31 mouse cellular contexts compared by ENCODE assay signal in the genomic region with DNA sequence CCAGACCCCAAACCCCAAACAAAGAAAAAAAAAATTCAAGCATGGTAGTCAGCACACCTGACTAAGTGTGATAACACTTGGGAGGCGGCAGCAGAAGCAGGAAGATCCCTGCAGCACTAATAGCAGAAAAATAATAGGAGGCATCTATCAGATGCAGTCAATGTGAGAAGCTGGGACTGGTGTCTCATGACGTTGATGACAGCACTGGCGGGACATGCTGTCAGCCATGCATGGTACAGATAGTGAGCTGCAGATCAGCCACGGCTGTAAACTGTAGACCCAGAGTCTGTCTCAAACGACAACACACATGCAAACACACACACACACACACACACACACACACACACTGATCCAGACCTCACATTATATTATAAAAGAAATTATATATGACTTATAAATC. TPM values are rescaled to one million over a fixed set of nuclear protein-coding genes. Genes with fewer than 3 reads are reported as not detected.
A peak's percentile ranks its signal among the peaks of the same experiment; 100 is the strongest.
DNase-seq lines count a peak whose midpoint lies in the region; ATAC-seq and TF ChIP-seq lines count a peak whose summit lies in the region.
"Had no signal": no experiment of that assay in that cellular context is flagged by ENCODE, and none has a peak within 500 bp of the region (broad histone marks: within the 10 kb centered on the region; RNA-seq: fewer than 3 reads in every experiment).

No protein-coding gene starts in this region.

- DNase-seq in forebrain, embryonic 10.5 days (ENCODE audit: extremely low spot score, low spot score), result peak; percentile 11
- DNase-seq in heart, embryonic 10.5 days (ENCODE audit: low spot score), result peak; percentile 73
- DNase-seq in heart, postnatal 25 days (ENCODE audit: low spot score), result no peak
- DNase-seq in liver, embryonic 11.5 days (ENCODE audit: low spot score), result peak; percentile 15
- DNase-seq in liver, postnatal 0 days, result no peak
- DNase-seq in limb, embryonic 11.5 days (ENCODE audit: low spot score), result peak; percentile 17
- no peak for DNase-seq in adrenal gland, postnatal 25 days
- DNase-seq: adrenal gland, adult 8-10 months; adrenal gland, postnatal 14 days; B cell, adult 2 months; cerebellum, adult 11 months; cerebellum, adult 18-20 months; cerebellum, adult 8-10 months; cerebellum, adult 9-11 months; cerebellum, postnatal 14 days; cerebellum, postnatal 36 days; embryo, embryonic 11 days; forebrain, postnatal 0 days had no signal

- TF ChIP-seq CTCF in liver, postnatal 0 days (IDR thresholded peaks at IDR 0.05; ENCODE audit: low read depth), result no peak

- H3K27me3 ChIP-seq in forebrain, embryonic 10.5 days (ENCODE audit: poor library complexity, severe bottlenecking), result no peaks in the 10 kb centered on the region
- H3K27me3 ChIP-seq in forebrain, embryonic 12.5 days, result no peaks in the 10 kb centered on the region
- 0 out of 2 replicates have a peak, but pooled peaks cover 4% of the 10 kb centered on the region for H3K27me3 ChIP-seq in heart, embryonic 10.5 days (ENCODE audit: insufficient read depth, poor library complexity, severe bottlenecking)
- no peaks in the 10 kb centered on the region for H3K27me3 ChIP-seq in liver, embryonic 11.5 days (replicated peaks; ENCODE audit: control insufficient read depth, insufficient read depth, low read length)
- H3K27me3 ChIP-seq in liver, postnatal 0 days (ENCODE audit: insufficient read depth, low read length), result no peaks in the 10 kb centered on the region
- no peaks in the 10 kb centered on the region for H3K27me3 ChIP-seq in limb, embryonic 11.5 days (ENCODE audit: control insufficient read depth, insufficient read depth, low read length)
- H3K27me3 ChIP-seq: CH12.LX; embryonic facial prominence, embryonic 12.5 days; forebrain, embryonic 13.5 days; forebrain, embryonic 15.5 days; Patski had no signal

- H3K27ac ChIP-seq in forebrain, embryonic 10.5 days, result no peak overlapping the region
- no peak overlapping the region for H3K27ac ChIP-seq in forebrain, embryonic 12.5 days
- H3K27ac ChIP-seq in heart, embryonic 10.5 days, result no peak overlapping the region
- no peak overlapping the region for H3K27ac ChIP-seq in liver, embryonic 11.5 days (ENCODE audit: low read depth, low read length)
- H3K27ac ChIP-seq in liver, postnatal 0 days (ENCODE audit: low read depth), result no peak overlapping the region
- H3K27ac ChIP-seq in limb, embryonic 11.5 days (replicated peaks; ENCODE audit: low read depth, low read length), result no peak overlapping the region
- H3K27ac ChIP-seq: embryonic facial prominence, embryonic 12.5 days; forebrain, embryonic 13.5 days; forebrain, embryonic 15.5 days had no signal

- no peak for TF ChIP-seq EP300 in liver, postnatal 0 days (IDR thresholded peaks at IDR 0.05; ENCODE audit: low read depth)

- H3K36me3 ChIP-seq in forebrain, embryonic 10.5 days (replicated peaks), result no peaks in the 10 kb centered on the region
- no peaks in the 10 kb centered on the region for H3K36me3 ChIP-seq in forebrain, embryonic 12.5 days (replicated peaks)
- H3K36me3 ChIP-seq in heart, embryonic 10.5 days, result no peaks in the 10 kb centered on the region
- H3K36me3 ChIP-seq in liver, embryonic 11.5 days (ENCODE audit: control insufficient read depth, insufficient read depth, low read length), result no peaks in the 10 kb centered on the region
- H3K36me3 ChIP-seq in liver, postnatal 0 days (replicated peaks; ENCODE audit: insufficient read depth, low read length), result no peaks in the 10 kb centered on the region
- H3K36me3 ChIP-seq in limb, embryonic 11.5 days (ENCODE audit: control insufficient read depth, insufficient read depth, low read length), result no peaks in the 10 kb centered on the region
- H3K36me3 ChIP-seq: embryonic facial prominence, embryonic 12.5 days; forebrain, embryonic 15.5 days; G1E had no signal

- no peaks in the 10 kb centered on the region for H3K4me1 ChIP-seq in forebrain, embryonic 10.5 days
- no peaks in the 10 kb centered on the region for H3K4me1 ChIP-seq in forebrain, embryonic 12.5 days
- H3K4me1 ChIP-seq in heart, embryonic 10.5 days, result peaks cover 30% of the 10 kb centered on the region
- H3K4me1 ChIP-seq in liver, embryonic 11.5 days (replicated peaks; ENCODE audit: control insufficient read depth, insufficient read depth, low read length), result no peaks in the 10 kb centered on the region
- H3K4me1 ChIP-seq in liver, postnatal 0 days (ENCODE audit: insufficient read depth), result no peaks in the 10 kb centered on the region
- no peaks in the 10 kb centered on the region for H3K4me1 ChIP-seq in limb, embryonic 11.5 days (ENCODE audit: control insufficient read depth, insufficient read depth, low read length)
- H3K4me1 ChIP-seq: embryonic facial prominence, embryonic 12.5 days; forebrain, embryonic 13.5 days; forebrain, embryonic 15.5 days had no signal

- ATAC-seq in forebrain, embryonic 12.5 days (ENCODE audit: low FRiP score), result no peak
- no peak for ATAC-seq in liver, embryonic 11.5 days (replicated peaks; ENCODE audit: low FRiP score)
- ATAC-seq in liver, postnatal 0 days, result no peak
- ATAC-seq in limb, embryonic 11.5 days (ENCODE audit: insufficient number of reproducible peaks, low FRiP score, low TSS enrichment, low read depth), result no peak
- ATAC-seq: activated CD4-positive, CD25-positive, alpha-beta regulatory T cell, adult 4 months; CD4-positive, CD25-positive, alpha-beta regulatory T cell, adult 4 months; forebrain, embryonic 13.5 days; forebrain, embryonic 15.5 days; forebrain, postnatal 0 days; Patski had no signal

- intact Hi-C loops in heart, postnatal 25 days (cut with DNase I), result no loop called here

- no peaks in the 10 kb centered on the region for H3K9me3 ChIP-seq in forebrain, embryonic 10.5 days
- no peaks in the 10 kb centered on the region for H3K9me3 ChIP-seq in forebrain, embryonic 12.5 days
- H3K9me3 ChIP-seq in heart, embryonic 10.5 days, result no peaks in the 10 kb centered on the region
- no peaks in the 10 kb centered on the region for H3K9me3 ChIP-seq in liver, embryonic 11.5 days (ENCODE audit: control insufficient read depth, low read length)
- no peaks in the 10 kb centered on the region for H3K9me3 ChIP-seq in liver, postnatal 0 days (ENCODE audit: low read length)
- H3K9me3 ChIP-seq in limb, embryonic 11.5 days (ENCODE audit: control insufficient read depth, low read length), result no peaks in the 10 kb centered on the region
- H3K9me3 ChIP-seq: embryonic facial prominence, embryonic 12.5 days; forebrain, embryonic 13.5 days; forebrain, embryonic 15.5 days; G1E had no signal

- no peak overlapping the region for H3K4me3 ChIP-seq in forebrain, embryonic 10.5 days
- no peak overlapping the region for H3K4me3 ChIP-seq in forebrain, embryonic 12.5 days (replicated peaks)
- H3K4me3 ChIP-seq in heart, embryonic 10.5 days, result no peak overlapping the region
- H3K4me3 ChIP-seq in liver, embryonic 11.5 days (ENCODE audit: low read depth, low read length), result no peak overlapping the region
- H3K4me3 ChIP-seq in liver, postnatal 0 days (ENCODE audit: low read depth, low read length), result no peak overlapping the region
- no peak overlapping the region for H3K4me3 ChIP-seq in limb, embryonic 11.5 days (ENCODE audit: low read depth, low read length)
- H3K4me3 ChIP-seq: embryonic facial prominence, embryonic 12.5 days; forebrain, embryonic 13.5 days; forebrain, embryonic 15.5 days had no signal

- no peak overlapping the region for H3K9ac ChIP-seq in forebrain, embryonic 12.5 days
- no peak overlapping the region for H3K9ac ChIP-seq in liver, embryonic 11.5 days (ENCODE audit: low read depth, low read length)
- H3K9ac ChIP-seq in liver, postnatal 0 days (replicated peaks), result no peak overlapping the region
- no peak overlapping the region for H3K9ac ChIP-seq in limb, embryonic 11.5 days (ENCODE audit: low read length)
- H3K9ac ChIP-seq: embryonic facial prominence, embryonic 12.5 days; forebrain, embryonic 13.5 days; forebrain, embryonic 15.5 days; forebrain, postnatal 0 days had no signal

- H3K4me2 ChIP-seq in forebrain, embryonic 12.5 days, result no peak overlapping the region
- no peak overlapping the region for H3K4me2 ChIP-seq in liver, embryonic 11.5 days
- no peak overlapping the region for H3K4me2 ChIP-seq in liver, postnatal 0 days (ENCODE audit: low read depth, low read length)
- no peak overlapping the region for H3K4me2 ChIP-seq in limb, embryonic 11.5 days (ENCODE audit: low read depth, severe bottlenecking)
- H3K4me2 ChIP-seq: embryonic facial prominence, embryonic 12.5 days; forebrain, embryonic 13.5 days; forebrain, embryonic 15.5 days had no signal

- 91% methylated on average over 5 of the region's 5 CpGs for WGBS in forebrain, embryonic 10.5 days
- WGBS in forebrain, embryonic 12.5 days, result 86% methylated on average over 5 of the region's 5 CpGs
- WGBS in heart, embryonic 10.5 days, result 40% methylated on average over 5 of the region's 5 CpGs
- WGBS in liver, embryonic 11.5 days, result 71% methylated on average over 5 of the region's 5 CpGs
- 60% methylated on average over 5 of the region's 5 CpGs for WGBS in liver, postnatal 0 days (ENCODE audit: insufficient replicate concordance)
- WGBS in limb, embryonic 11.5 days, result 71% methylated on average over 5 of the region's 5 CpGs

RNA-seq across cellular contexts. Expression of a gene that starts 52.9 kb away (rescaled TPM):
- polyA plus RNA-seq in forebrain, embryonic 10.5 days (2016; fragmentation: Nextera tagmentation; extraction: Ambion mirVana), result not detected in 2 replicates
- not detected in 2 replicates for polyA plus RNA-seq in forebrain, embryonic 12.5 days (2016; fragmentation: Nextera tagmentation; extraction: Ambion mirVana)
- polyA plus RNA-seq in heart, embryonic 10.5 days (2016; fragmentation: Nextera tagmentation; extraction: Ambion mirVana), result not detected in 2 replicates
- not detected for total RNA-seq in heart, postnatal 25 days (2021)
- polyA plus RNA-seq in liver, embryonic 11.5 days (2014; fragmentation: Nextera tagmentation; extraction: Ambion mirVana), result not detected in 2 replicates
- 0.21 and 0.26 TPM in 2 replicates for polyA plus RNA-seq in liver, postnatal 0 days (2015; fragmentation: Nextera tagmentation; extraction: Ambion mirVana)
- not detected in 2 replicates for polyA plus RNA-seq in limb, embryonic 11.5 days (2014; fragmentation: Nextera tagmentation; extraction: Ambion mirVana)
- total RNA-seq in adrenal gland, postnatal 25 days (2021), result not detected in 2 replicates
- total RNA-seq: adrenal gland, adult 18-20 months; adrenal gland, adult 8-10 months; adrenal gland, postnatal 14 days; adrenal gland, postnatal 4 days; CH12.LX; common myeloid progenitor, adult 5-6 weeks; G1E had no signal
- polyA plus RNA-seq: activated CD4-positive, CD25-positive, alpha-beta regulatory T cell, adult 4 months; brain, embryonic 14.5 days; CD4-positive, CD25-positive, alpha-beta regulatory T cell, adult 4 months; embryonic facial prominence, embryonic 12.5 days; forebrain, embryonic 13.5 days; forebrain, embryonic 15.5 days; G1E had no signal

Comparison
In these comparisons a context has a peak if more than half of its experiments do, and no peak if none do; other contexts are left out.
1. DNase-seq: peak in forebrain, embryonic 10.5 days (single experiment), heart, embryonic 10.5 days (single experiment), liver, embryonic 11.5 days (single experiment) and limb, embryonic 11.5 days (single experiment); none in heart, postnatal 25 days (single experiment), liver, postnatal 0 days (single experiment) and adrenal gland, postnatal 25 days (single experiment).